Comparison of ENCODE assay signal across 16 mouse cellular contexts in genomic region chr3:94621740-94622507, GRCm38 (mm10). TPM values are rescaled to one million over a fixed set of nuclear protein-coding genes. Genes with fewer than 3 reads are reported as not detected.
DNase-seq lines count a peak whose midpoint lies in the region; ATAC-seq and TF ChIP-seq lines count a peak whose summit lies in the region.
"Had no signal": no experiment of that assay in that cellular context is flagged by ENCODE, and none has a peak within 500 bp of the region (broad histone marks: within the 10 kb centered on the region; RNA-seq: fewer than 3 reads in every experiment).

No protein-coding gene starts in this region.

- H3K9ac ChIP-seq in limb, embryonic 13.5 days, result no peak overlapping the region
- H3K9ac ChIP-seq in heart, embryonic 14.5 days (ENCODE audit: low read length), result peak overlapping the region; percentile 1; the same call in 1 of the 2 replicates
- no peak overlapping the region for H3K9ac ChIP-seq in liver, embryonic 16.5 days (ENCODE audit: low read depth, low read length)
- no peak overlapping the region for H3K9ac ChIP-seq in stomach, embryonic 15.5 days
- H3K9ac ChIP-seq in midbrain, embryonic 13.5 days (replicated peaks), result no peak overlapping the region
- H3K9ac ChIP-seq: limb, embryonic 12.5 days had no signal

- peak overlapping the region; percentile 39; the same call in 1 of the 2 replicates for H3K27ac ChIP-seq in limb, embryonic 13.5 days
- H3K27ac ChIP-seq in limb, embryonic 10.5 days, result no peak overlapping the region
- peak overlapping the region; percentile 63 to 69 for H3K27ac ChIP-seq in heart, embryonic 14.5 days (replicated peaks in 1 of 2; ENCODE audit: control insufficient read depth in 1 of 2, insufficient read depth in 1 of 2, low read depth in 2 of 2, low read length in 2 of 2)
- H3K27ac ChIP-seq in liver, embryonic 16.5 days (ENCODE audit: low read length), result peak overlapping the region; percentile 59
- 0 out of 2 replicates have a peak overlapping the region, but pooled peaks have one; percentile 44 for H3K27ac ChIP-seq in stomach, embryonic 15.5 days
- H3K27ac ChIP-seq in layer of hippocampus, adult 2 months, result no peak overlapping the region
- H3K27ac ChIP-seq in midbrain, embryonic 13.5 days, result no peak overlapping the region
- H3K27ac ChIP-seq: limb, embryonic 12.5 days had no signal

- whole genome bisulfite sequencing in limb, embryonic 13.5 days, result 83% methylated on average over 11 of the region's 11 CpGs
- 90% methylated on average over 11 of the region's 11 CpGs for WGBS in limb, embryonic 10.5 days
- WGBS in heart, embryonic 14.5 days, result 54% methylated on average over 11 of the region's 11 CpGs
- whole genome bisulfite sequencing in liver, embryonic 16.5 days (ENCODE audit: insufficient replicate concordance), result 66% methylated on average over 11 of the region's 11 CpGs
- 72% methylated on average over 11 of the region's 11 CpGs for WGBS in stomach, embryonic 15.5 days
- 88% methylated on average over 11 of the region's 11 CpGs for WGBS in midbrain, embryonic 13.5 days

- H3K9me3 ChIP-seq in limb, embryonic 13.5 days, result no peaks in the 10 kb centered on the region
- no peaks in the 10 kb centered on the region for H3K9me3 ChIP-seq in limb, embryonic 10.5 days (replicated peaks)
- no peaks in the 10 kb centered on the region for H3K9me3 ChIP-seq in heart, embryonic 14.5 days (ENCODE audit: control insufficient read depth, low read length)
- no peaks in the 10 kb centered on the region for H3K9me3 ChIP-seq in liver, embryonic 16.5 days (replicated peaks; ENCODE audit: control insufficient read depth, low read length)
- no peaks in the 10 kb centered on the region for H3K9me3 ChIP-seq in stomach, embryonic 15.5 days
- no peaks in the 10 kb centered on the region for H3K9me3 ChIP-seq in midbrain, embryonic 13.5 days
- H3K9me3 ChIP-seq: limb, embryonic 12.5 days had no signal

- H3K4me2 ChIP-seq in limb, embryonic 13.5 days (replicated peaks), result no peak overlapping the region
- no peak overlapping the region; the same call in 1 of the 2 replicates for H3K4me2 ChIP-seq in heart, embryonic 14.5 days (ENCODE audit: low read length)
- peak overlapping the region; percentile 23 for H3K4me2 ChIP-seq in liver, embryonic 16.5 days (ENCODE audit: low read depth, low read length)
- H3K4me2 ChIP-seq in stomach, embryonic 15.5 days, result no peak overlapping the region
- H3K4me2 ChIP-seq in midbrain, embryonic 13.5 days (replicated peaks), result no peak overlapping the region
- H3K4me2 ChIP-seq: limb, embryonic 12.5 days had no signal

- H3K4me1 ChIP-seq in limb, embryonic 13.5 days, result peaks cover 7% of the 10 kb centered on the region
- no peaks in the 10 kb centered on the region for H3K4me1 ChIP-seq in limb, embryonic 10.5 days
- H3K4me1 ChIP-seq in heart, embryonic 14.5 days (ENCODE audit: control insufficient read depth in 2 of 2, insufficient read depth in 2 of 2, low read length in 2 of 2), result peaks cover 19 to 24% of the 10 kb centered on the region in 2 experiments
- H3K4me1 ChIP-seq in liver, embryonic 16.5 days (ENCODE audit: control insufficient read depth, low read depth, low read length), result peaks cover 21% of the 10 kb centered on the region
- no peaks in the 10 kb centered on the region; the same call in 1 of the 2 replicates for H3K4me1 ChIP-seq in stomach, embryonic 15.5 days
- H3K4me1 ChIP-seq in midbrain, embryonic 13.5 days (replicated peaks), result no peaks in the 10 kb centered on the region
- H3K4me1 ChIP-seq: limb, embryonic 12.5 days had no signal

- H3K27me3 ChIP-seq in limb, embryonic 13.5 days, result no peaks in the 10 kb centered on the region
- no peaks in the 10 kb centered on the region for H3K27me3 ChIP-seq in limb, embryonic 10.5 days (ENCODE audit: low read depth, poor library complexity, severe bottlenecking)
- no peaks in the 10 kb centered on the region for H3K27me3 ChIP-seq in heart, embryonic 14.5 days (ENCODE audit: control insufficient read depth, insufficient read depth, low read length)
- H3K27me3 ChIP-seq in liver, embryonic 16.5 days (ENCODE audit: control insufficient read depth, insufficient read depth, low read depth, low read length), result no peaks in the 10 kb centered on the region
- no peaks in the 10 kb centered on the region for H3K27me3 ChIP-seq in stomach, embryonic 15.5 days (replicated peaks)
- no peaks in the 10 kb centered on the region for H3K27me3 ChIP-seq in midbrain, embryonic 13.5 days
- H3K27me3 ChIP-seq: limb, embryonic 12.5 days had no signal

- no peaks in the 10 kb centered on the region for H3K36me3 ChIP-seq in limb, embryonic 13.5 days
- H3K36me3 ChIP-seq in limb, embryonic 10.5 days, result no peaks in the 10 kb centered on the region
- no peaks in the 10 kb centered on the region for H3K36me3 ChIP-seq in heart, embryonic 14.5 days (ENCODE audit: control insufficient read depth, insufficient read depth, low read length)
- H3K36me3 ChIP-seq in liver, embryonic 16.5 days (ENCODE audit: control insufficient read depth, insufficient read depth), result 0 out of 2 replicates have a peak, but pooled peaks cover 2% of the 10 kb centered on the region
- H3K36me3 ChIP-seq in stomach, embryonic 15.5 days, result no peaks in the 10 kb centered on the region
- H3K36me3 ChIP-seq in midbrain, embryonic 13.5 days, result no peaks in the 10 kb centered on the region
- H3K36me3 ChIP-seq: limb, embryonic 12.5 days had no signal

- H3K4me3 ChIP-seq in limb, embryonic 13.5 days, result no peak overlapping the region
- no peak overlapping the region for H3K4me3 ChIP-seq in limb, embryonic 10.5 days
- no peak overlapping the region for H3K4me3 ChIP-seq in heart, embryonic 14.5 days (ENCODE audit: control insufficient read depth in 1 of 2, insufficient read depth in 1 of 2, low read depth in 1 of 2, low read length in 2 of 2)
- H3K4me3 ChIP-seq in liver, embryonic 16.5 days (ENCODE audit: low read depth, low read length), result no peak overlapping the region
- H3K4me3 ChIP-seq in stomach, embryonic 15.5 days (replicated peaks), result no peak overlapping the region
- H3K4me3 ChIP-seq in layer of hippocampus, adult 2 months, result no peak overlapping the region
- no peak overlapping the region for H3K4me3 ChIP-seq in midbrain, embryonic 13.5 days (replicated peaks)
- H3K4me3 ChIP-seq: limb, embryonic 12.5 days had no signal

- no peak for TF ChIP-seq CTCF in layer of hippocampus, adult 2 months (conservative IDR thresholded peaks at IDR 0.05)

- peak; percentile 54 for ATAC-seq in limb, embryonic 13.5 days (ENCODE audit: low FRiP score, low read depth)
- peak; percentile 80 for ATAC-seq in heart, embryonic 14.5 days (ENCODE audit: insufficient number of reproducible peaks, insufficient read depth, low FRiP score, low read depth)
- ATAC-seq in liver, embryonic 16.5 days (ENCODE audit: low read depth), result peak; percentile 81
- peak; percentile 80; the same call in 1 of the 2 replicates for ATAC-seq in stomach, embryonic 15.5 days (ENCODE audit: insufficient read depth, low FRiP score, low read depth)
- no peak for ATAC-seq in midbrain, embryonic 13.5 days
- ATAC-seq: activated CD4-positive, CD25-positive, alpha-beta regulatory T cell, adult 4 months; forebrain, embryonic 14.5 days had no signal

- DNase-seq in limb, embryonic 10.5 days (ENCODE audit: low spot score), result no peak
- no peak for DNase-seq in MN1 (ENCODE audit: low spot score)
- no peak for DNase-seq in layer of hippocampus, adult 2 months (ENCODE audit: low spot score in 2 of 2)
- DNase-seq: cerebellum, adult 18-20 months; kidney, postnatal 14 days; right cerebral cortex, postnatal 25 days; thymus, postnatal 25 days had no signal

RNA-seq across cellular contexts. Expression of gene Gm10972, which starts 21.0 kb away (rescaled TPM):
- polyA plus RNA-seq in limb, embryonic 13.5 days (2015; fragmentation: Nextera tagmentation; extraction: Ambion mirVana), result not detected in 2 replicates
- not detected in 2 replicates for polyA plus RNA-seq in limb, embryonic 10.5 days (2016; fragmentation: Nextera tagmentation; extraction: Ambion mirVana)
- polyA plus RNA-seq in heart, embryonic 14.5 days (2014; fragmentation: Nextera tagmentation; extraction: Ambion mirVana), result not detected in 2 replicates
- not detected in 2 replicates for polyA plus RNA-seq in liver, embryonic 16.5 days (2015; fragmentation: Nextera tagmentation; extraction: Ambion mirVana)
- polyA plus RNA-seq in stomach, embryonic 15.5 days (2015; fragmentation: Nextera tagmentation; extraction: Ambion mirVana), result not detected in 2 replicates
- total RNA-seq in layer of hippocampus, adult 2 months (2021), result not detected
- not detected in 2 replicates for polyA plus RNA-seq in midbrain, embryonic 13.5 days (2015; fragmentation: Nextera tagmentation; extraction: Ambion mirVana)
- polyA plus RNA-seq: activated CD4-positive, CD25-positive, alpha-beta regulatory T cell, adult 4 months; forebrain, embryonic 14.5 days; hindbrain, embryonic 11.5 days; limb, embryonic 12.5 days had no signal

RNA-seq across cellular contexts. Expression of gene Tuft1, which starts 36.7 kb away (rescaled TPM):
- polyA plus RNA-seq in limb, embryonic 13.5 days (2015; fragmentation: Nextera tagmentation; extraction: Ambion mirVana), result 4.9 and 5.3 TPM in 2 replicates
- polyA plus RNA-seq in limb, embryonic 10.5 days (2016; fragmentation: Nextera tagmentation; extraction: Ambion mirVana), result 4.1 and 4.5 TPM in 2 replicates
- 7.1 and 7.2 TPM in 2 replicates for polyA plus RNA-seq in heart, embryonic 14.5 days (2014; fragmentation: Nextera tagmentation; extraction: Ambion mirVana)
- polyA plus RNA-seq in liver, embryonic 16.5 days (2015; fragmentation: Nextera tagmentation; extraction: Ambion mirVana), result 13.2 and 13.3 TPM in 2 replicates
- polyA plus RNA-seq in stomach, embryonic 15.5 days (2015; fragmentation: Nextera tagmentation; extraction: Ambion mirVana), result 12.8 and 13.7 TPM in 2 replicates
- total RNA-seq in layer of hippocampus, adult 2 months (2021), result 1 to 10 TPM; 2.4 to 2.8 TPM
- polyA plus RNA-seq in midbrain, embryonic 13.5 days (2015; fragmentation: Nextera tagmentation; extraction: Ambion mirVana), result 3.6 and 3.7 TPM in 2 replicates

RNA-seq across cellular contexts. Expression of gene Snx27, which starts 39.4 kb away (rescaled TPM):
- 56.7 and 66.8 TPM in 2 replicates for polyA plus RNA-seq in limb, embryonic 13.5 days (2015; fragmentation: Nextera tagmentation; extraction: Ambion mirVana)
- 45.5 and 46.2 TPM in 2 replicates for polyA plus RNA-seq in limb, embryonic 10.5 days (2016; fragmentation: Nextera tagmentation; extraction: Ambion mirVana)
- 26.1 and 26.4 TPM in 2 replicates for polyA plus RNA-seq in heart, embryonic 14.5 days (2014; fragmentation: Nextera tagmentation; extraction: Ambion mirVana)
- 10.2 and 12.3 TPM in 2 replicates for polyA plus RNA-seq in liver, embryonic 16.5 days (2015; fragmentation: Nextera tagmentation; extraction: Ambion mirVana)
- 37.4 and 41.6 TPM in 2 replicates for polyA plus RNA-seq in stomach, embryonic 15.5 days (2015; fragmentation: Nextera tagmentation; extraction: Ambion mirVana)
- total RNA-seq in layer of hippocampus, adult 2 months (2021), result 100 to 1,000 TPM; 102 to 108 TPM
- polyA plus RNA-seq in midbrain, embryonic 13.5 days (2015; fragmentation: Nextera tagmentation; extraction: Ambion mirVana), result 69.7 and 75.5 TPM in 2 replicates

Comparison
In these comparisons a context has a peak if more than half of its experiments do, and no peak if none do; other contexts are left out.
1. H3K27ac ChIP-seq: peak in limb, embryonic 13.5 days (single experiment), heart, embryonic 14.5 days (2 of 2), liver, embryonic 16.5 days (single experiment) and stomach, embryonic 15.5 days (single experiment); none in limb, embryonic 10.5 days (single experiment), layer of hippocampus, adult 2 months (single experiment) and midbrain, embryonic 13.5 days (single experiment).